Mouse (Mus musculus): ENCODE measurements around the gene Herc4.

Herc4 gene
- long read RNA-seq, experiment 1, transcript Herc4-201 (25 exons, 3,898 nt) = major isoform, 17 of 41 reads
- long read RNA-seq, experiment 1, partial matches to known transcripts = 9 of 41 reads
- long read RNA-seq, experiment 1, other reads (novel, unspliced or antisense) = 10 of 41 reads
- long read RNA-seq, experiment 2, transcript Herc4-201 (25 exons, 3,898 nt) = major isoform, 14 of 58 reads
- long read RNA-seq, experiment 2, partial matches to known transcripts = 13 of 58 reads
- long read RNA-seq, experiment 2, other reads (novel, unspliced or antisense) = 25 of 58 reads

DNA sequence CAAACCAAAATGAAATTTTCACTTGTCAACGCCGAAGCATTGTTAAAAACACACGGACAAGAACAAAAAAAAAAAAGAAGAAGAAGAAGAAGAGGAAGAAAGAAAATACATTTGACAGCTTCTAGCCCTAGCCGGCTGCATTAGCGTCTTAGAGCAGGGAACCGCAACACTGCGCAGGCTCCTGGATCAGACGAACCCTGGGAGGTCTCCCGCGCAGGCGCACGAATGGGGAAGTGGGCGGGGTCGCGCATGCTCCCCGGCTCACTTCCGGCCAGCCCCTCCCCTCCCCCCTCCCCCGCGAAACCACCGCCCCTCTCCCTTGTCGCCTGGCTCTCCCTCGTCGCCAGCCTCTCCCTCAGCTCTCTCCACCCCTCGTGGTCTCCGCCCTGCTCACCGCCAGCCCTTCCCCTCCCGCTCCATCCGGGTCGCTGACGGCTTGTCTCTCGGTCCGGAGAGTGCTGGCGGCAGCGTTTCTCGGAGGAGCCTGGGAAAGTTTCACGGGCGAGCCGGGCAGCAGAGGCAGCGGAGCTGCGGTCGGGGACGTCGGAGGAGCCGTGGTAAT, at the start of gene Herc4:
Gene Herc4, plus strand, starts transcription at position 318 of the 562 bp plus-strand sequence.
- intact Hi-C loops (cut with DNase I) = loop anchor here (5.0 kb wide), 1 partner anchor 86 kb away; no protein-coding TSS in a partner anchor

- intact Hi-C loops (cut with DNase I) = no loop called here
These were observed 44.6 kb upstream of the Herc4 start for GRCm38 (mm10) chr10:63199008-63199407.

DNA sequence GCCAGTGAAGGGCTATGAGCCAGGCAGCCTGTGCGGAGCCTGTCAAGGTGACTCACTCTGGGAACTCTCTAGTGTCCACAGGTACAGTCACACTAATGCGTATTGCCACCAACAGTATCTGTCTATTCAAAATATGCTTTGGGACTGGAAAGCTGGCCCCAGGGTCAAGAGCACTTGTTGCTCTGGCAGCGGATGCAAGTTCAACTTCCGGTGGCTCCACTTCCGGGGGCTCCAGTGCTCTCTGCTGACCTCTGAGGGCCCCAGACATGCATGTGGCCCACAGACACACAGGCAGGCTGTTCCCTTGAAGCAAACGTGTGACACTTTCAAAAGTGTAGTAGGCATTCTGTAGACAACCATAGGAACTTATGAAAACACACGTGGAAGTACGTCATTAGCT, 42.1 kb upstream of the Herc4 start:
- intact Hi-C loops (cut with DNase I) = no loop called here

- intact Hi-C loops (cut with DNase I) = no loop called here
These were observed 40.6 kb upstream of the Herc4 start for GRCm38 (mm10) chr10:63203002-63203401.

- intact Hi-C loops (cut with DNase I) = no loop called here
These were observed 39.9 kb upstream of the Herc4 start, which contains the start of gene Mypn for GRCm38 (mm10) chr10:63203728-63204127. Mypn (minus strand) TSS chr10:63203952.

GRCm38 (mm10) chr10:63208871-63209270, 34.7 kb upstream of the Herc4 start:
- intact Hi-C loops (cut with DNase I) = no loop called here

GRCm38 (mm10) chr10:63221081-63221783, 22.4 kb upstream of the Herc4 start:
- intact Hi-C loops (cut with DNase I) = no loop called here

- intact Hi-C loops (cut with DNase I) = no loop called here
These were observed 19.3 kb upstream of the Herc4 start for GRCm38 (mm10) chr10:63224341-63224740.

GRCm38 (mm10) chr10:63230266-63230665, 13.3 kb upstream of the Herc4 start:
- intact Hi-C loops (cut with DNase I) = no loop called here

- intact Hi-C loops (cut with DNase I) = no loop called here
These were observed 12.8 kb upstream of the Herc4 start for GRCm38 (mm10) chr10:63230854-63231253.

- intact Hi-C loops (cut with DNase I) = no loop called here
These were observed 12.0 kb upstream of the Herc4 start for GRCm38 (mm10) chr10:63231630-63232029.

- intact Hi-C loops (cut with DNase I) = no loop called here
These were observed 9.5 kb upstream of the Herc4 start for GRCm38 (mm10) chr10:63234133-63234532.

DNA sequence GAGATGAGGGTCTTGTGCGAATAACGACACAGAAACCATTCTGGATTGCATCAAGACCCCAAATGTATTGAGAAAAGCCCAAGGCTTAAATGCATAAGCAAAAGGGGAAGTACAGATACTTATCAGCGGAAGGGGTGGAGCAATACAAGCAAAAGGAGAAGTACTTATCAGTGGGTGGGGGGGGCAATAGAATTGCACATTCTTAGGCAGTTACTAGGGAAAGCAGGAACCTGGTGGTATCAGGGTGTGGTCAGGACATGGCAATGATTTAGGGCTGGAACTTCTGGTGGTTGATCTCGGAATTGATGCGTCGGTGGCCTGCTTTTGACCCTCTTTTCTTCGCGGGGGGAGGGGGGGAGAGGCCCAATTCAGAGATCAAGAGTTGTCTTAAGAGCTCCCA, 7.7 kb upstream of the Herc4 start:
- intact Hi-C loops (cut with DNase I) = no loop called here

DNA sequence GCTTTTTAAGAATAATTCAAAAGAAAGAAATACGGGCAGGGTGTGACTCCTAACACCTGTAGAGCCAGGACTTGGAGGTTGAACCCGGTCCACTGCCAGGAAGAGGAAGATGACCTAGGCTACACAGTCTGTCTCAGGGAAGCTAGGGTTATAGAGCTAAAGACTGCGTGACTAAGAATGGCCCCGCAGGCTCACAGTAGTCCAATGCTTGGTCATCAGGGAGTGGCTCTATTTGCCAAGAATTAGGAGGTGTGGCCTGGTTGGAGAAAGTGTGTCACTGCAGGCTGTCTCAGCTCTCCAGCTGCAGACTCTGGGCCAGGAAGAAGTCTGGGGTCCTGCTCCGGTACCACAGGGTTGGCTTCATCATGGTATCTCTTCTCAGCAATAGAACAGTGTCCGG, 6.9 kb upstream of the Herc4 start:
- intact Hi-C loops (cut with DNase I) = no loop called here

GRCm38 (mm10) chr10:63237206-63237605, 6.4 kb upstream of the Herc4 start:
- intact Hi-C loops (cut with DNase I) = no loop called here

DNA sequence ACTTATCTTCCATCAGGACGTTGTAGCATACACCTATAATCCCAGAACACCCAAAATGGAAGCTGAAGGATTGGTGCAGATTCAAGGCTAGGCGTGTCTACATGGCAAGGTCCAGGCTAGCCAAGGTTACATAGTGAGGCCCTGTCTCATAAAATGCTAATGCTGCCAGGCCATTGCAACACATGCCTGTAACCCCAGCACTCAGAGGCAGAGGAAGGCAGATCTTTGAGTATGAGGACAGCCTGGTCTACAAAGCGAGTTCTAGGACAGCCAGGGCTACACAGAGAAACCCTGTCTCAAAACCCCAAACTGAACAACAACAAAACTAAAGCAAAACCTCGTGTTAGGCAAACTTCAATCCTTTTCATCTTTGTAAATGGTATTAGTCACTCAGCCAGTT, 5.5 kb upstream of the Herc4 start:
- intact Hi-C loops (cut with DNase I) = no loop called here

GRCm38 (mm10) chr10:63239848-63240247, 3.8 kb upstream of the Herc4 start:
- intact Hi-C loops (cut with DNase I) = loop anchor here (5.0 kb wide), 1 partner anchor 83 kb away; no protein-coding TSS in a partner anchor

DNA sequence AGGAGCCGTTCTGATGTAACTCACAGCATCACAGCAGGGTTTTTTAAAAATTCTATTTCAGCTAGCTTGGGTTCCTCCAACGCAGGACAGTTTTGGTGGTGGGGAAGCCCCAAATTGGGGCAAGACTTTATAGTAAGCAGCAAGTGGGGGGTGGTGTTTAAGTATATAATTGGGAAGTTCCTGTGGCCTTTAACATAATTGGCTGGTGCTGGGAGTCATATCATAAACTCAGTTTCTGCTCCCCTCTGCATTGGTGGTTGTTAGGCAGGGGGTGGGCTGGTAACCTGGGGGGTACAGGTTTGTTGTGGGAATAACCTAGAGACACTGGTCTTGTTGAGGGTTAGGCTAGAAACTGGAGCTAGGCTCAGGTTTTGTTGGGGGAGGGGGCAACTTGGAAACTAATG, 2.7 kb upstream of the Herc4 start:
- intact Hi-C loops (cut with DNase I) = loop anchor here (5.0 kb wide), 1 partner anchor 84 kb away; no protein-coding TSS in a partner anchor

DNA sequence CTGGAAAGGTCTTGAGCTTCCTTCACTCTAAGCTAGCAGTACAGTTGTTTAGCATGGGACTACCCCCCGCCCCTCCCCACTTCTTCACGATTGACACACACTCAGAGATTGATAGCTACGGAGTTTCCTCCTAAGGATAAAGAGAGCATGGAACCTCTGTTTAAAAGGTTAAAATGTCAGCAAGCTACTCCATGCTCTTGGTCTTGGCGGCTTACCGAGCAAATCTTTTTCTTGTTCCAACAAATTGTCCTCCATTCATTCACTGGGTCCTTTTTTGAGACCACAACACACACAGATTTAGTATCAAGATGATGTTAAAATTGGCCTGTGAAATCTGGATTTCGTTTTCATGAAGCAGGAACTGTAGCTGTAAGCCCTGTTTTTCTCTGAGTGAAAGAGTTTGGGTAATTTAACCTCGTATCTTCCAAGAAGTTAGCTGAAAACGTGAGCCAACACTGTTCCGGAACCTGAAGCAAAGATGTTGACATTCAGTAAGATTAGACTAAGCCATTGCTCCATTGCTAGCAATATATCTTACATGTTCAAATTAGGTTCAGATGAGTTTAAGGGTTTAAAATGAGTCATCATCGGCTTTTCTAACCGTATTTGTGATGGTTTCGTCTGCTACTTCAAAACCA, 693 bp upstream of the Herc4 start:
- intact Hi-C loops (cut with DNase I) = loop anchor here (5.0 kb wide), 1 partner anchor 86 kb away; no protein-coding TSS in a partner anchor

- intact Hi-C loops (cut with DNase I) = loop anchor here (5.0 kb wide), 1 partner anchor 87 kb away; no protein-coding TSS in a partner anchor
These were observed 553 bp downstream of the Herc4 start for GRCm38 (mm10) chr10:63244055-63244671.

GRCm38 (mm10) chr10:63244746-63245145, 1.1 kb downstream of the Herc4 start:
- intact Hi-C loops (cut with DNase I) = loop anchor here (5.0 kb wide), 1 partner anchor 87 kb away; no protein-coding TSS in a partner anchor
